Mouse (Mus musculus) adrenal gland, postnatal 36 days (tissue): ENCODE results near the gene Ccdc85a. TPM values are rescaled to one million over a fixed set of nuclear protein-coding genes. Genes with fewer than 3 reads are reported as not detected.
"Not testable (repeated sequence)": the region's sequence is repeated elsewhere in the genome, so short reads cannot be mapped to it uniquely, and the experiment has no call there.

Source experiments
- DNase-seq, 2 experiments: peaks; one replicate each; pipeline ENCODE4 v3.0.0; 2021; ENCODE audit warnings: mixed read lengths in 1 of 2
- total RNA-seq, 2 experiments: library from RNA; stranded (reverse); gene quantifications; 2 replicates each; pipeline ENCODE4 v1.2.3; 2021

Gene Ccdc85a
- total RNA-seq, 2 experiments from 2014 or later, result 2.1 to 3.7 TPM

DNA sequence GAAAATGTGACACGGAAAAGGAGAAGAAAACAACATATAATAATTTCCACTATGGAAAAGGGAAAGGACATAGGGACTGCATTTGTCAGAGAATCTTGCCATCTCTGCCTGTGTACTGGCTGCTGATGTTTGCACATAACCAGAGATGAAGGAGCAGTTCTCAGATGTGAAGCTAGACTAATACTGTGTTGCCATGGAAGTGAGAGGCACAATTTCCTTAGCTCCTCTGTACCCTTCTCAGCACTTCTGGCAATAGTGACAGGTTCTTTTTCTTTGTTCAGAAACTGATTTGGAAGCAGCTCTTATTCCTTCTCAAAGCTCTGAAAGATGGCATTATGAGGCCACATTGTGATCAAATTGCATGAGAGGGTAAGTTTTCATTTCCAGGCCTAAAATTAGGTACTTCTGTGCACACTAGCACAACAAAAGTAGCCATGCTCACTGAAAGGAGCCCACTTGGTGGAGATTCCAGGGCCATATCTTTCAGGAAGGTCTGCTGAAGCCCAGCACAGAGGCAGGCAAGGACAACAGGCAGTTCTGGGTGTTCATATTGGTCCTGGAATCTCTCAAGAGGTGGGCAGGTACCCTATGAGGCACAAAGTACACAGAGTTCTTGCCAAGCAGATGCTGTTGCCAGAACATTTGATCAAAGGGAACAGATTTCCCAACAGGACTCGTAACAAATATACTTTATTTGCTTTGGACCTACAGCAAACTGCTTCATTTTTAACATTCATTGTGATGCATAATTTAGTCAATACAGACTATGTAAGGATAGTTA is 161.5 kb downstream of the Ccdc85a start:
- peak in 1 of 2 experiments; percentile 8 for DNase-seq

DNA sequence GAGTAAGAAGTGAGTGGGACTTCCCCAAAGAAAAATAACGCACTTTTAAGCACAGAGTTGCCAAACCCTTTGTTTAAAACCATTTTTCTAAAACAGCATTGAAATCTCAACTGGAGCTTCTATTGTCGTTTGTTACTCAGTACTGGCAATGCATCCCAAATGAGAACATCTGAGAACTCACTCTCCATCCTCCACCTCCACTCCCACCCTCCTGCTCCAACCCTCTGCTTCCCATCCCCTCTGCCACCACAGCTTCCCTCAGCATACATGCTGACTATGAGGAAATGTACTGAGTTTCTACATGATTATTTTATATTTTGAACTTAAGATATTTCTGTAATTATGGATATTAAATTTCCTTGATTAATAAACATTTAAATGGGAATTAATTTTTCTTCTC is 168.3 kb downstream of the Ccdc85a start:
- DNase-seq, result no peak

DNA sequence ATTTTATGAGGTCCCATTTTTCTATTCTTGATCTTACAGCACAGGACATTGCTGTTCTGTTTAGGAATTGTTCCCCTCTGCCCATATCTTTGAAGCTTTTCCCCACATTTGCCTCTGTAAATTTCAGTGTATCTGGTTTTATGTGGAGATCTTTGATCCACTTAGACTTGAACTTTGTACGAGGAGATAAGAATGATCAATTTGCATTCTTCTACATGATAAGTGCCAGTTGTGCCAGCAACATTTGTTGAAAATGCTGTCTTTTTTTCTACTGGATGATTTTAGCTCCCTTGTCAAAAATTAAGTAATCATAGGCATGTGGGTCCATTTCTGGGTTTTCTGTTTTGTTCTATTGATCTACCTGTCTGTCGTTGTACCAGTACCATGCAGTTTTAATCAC is 174.2 kb downstream of the Ccdc85a start:
- DNase-seq, result not testable (repeated sequence)

DNA sequence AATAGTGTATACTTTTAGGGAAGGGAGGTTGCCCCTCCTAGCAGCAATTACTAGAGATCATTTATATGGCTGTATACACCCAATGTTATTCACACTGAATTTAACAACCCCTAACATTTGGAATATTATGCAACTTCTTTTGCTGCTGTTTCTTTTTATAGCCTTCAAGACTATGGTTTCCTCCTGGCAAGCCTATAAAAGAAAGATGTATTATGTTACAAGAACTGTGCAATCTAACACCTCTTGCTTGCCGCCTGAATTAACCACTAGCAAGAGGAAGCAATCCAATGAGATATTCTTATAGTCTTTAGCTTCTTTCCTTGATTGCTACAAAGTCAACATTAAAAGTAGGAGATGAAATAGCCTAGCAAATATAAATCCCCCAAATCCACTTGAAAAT is 187.0 kb downstream of the Ccdc85a start:
- DNase-seq, result no peak

DNA sequence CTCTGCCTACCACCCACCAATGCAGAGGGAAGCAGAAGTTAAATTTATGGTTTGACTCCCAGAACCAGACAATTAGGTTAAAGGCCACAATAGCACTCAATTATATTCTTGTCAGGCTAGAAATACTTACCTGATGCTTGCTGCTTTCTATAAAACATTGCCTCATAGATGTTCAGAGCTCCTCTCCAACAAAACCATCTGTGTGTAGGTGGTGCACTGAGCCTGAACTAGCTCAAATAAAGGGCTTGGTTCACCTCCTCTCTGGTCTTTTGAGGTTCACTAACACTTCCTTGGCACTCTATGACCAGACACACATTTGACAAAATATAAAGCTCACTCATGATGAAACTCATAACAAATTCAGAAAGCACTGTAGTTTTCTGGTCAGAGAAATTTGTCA is 208.2 kb downstream of the Ccdc85a start:
- no peak for DNase-seq

DNA sequence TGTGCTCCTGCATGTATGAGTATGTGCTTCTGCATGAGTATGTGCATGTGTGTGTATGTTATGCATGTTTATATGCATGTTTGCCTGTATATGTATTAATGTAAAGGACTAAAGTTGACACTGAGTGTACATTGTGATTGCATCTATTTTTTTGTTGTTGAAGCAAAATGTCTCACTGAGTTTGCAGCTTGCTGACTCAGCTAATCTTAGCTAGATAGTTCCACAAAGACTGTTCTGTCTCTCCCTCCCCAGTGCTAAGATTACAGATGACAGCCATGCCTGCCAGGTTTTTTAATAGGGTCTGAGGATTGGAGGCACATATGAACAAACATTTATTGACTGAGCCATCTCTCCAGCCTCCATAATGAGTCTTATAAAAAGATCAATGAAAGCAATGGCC is 209.5 kb downstream of the Ccdc85a start:
- no peak for DNase-seq

DNA sequence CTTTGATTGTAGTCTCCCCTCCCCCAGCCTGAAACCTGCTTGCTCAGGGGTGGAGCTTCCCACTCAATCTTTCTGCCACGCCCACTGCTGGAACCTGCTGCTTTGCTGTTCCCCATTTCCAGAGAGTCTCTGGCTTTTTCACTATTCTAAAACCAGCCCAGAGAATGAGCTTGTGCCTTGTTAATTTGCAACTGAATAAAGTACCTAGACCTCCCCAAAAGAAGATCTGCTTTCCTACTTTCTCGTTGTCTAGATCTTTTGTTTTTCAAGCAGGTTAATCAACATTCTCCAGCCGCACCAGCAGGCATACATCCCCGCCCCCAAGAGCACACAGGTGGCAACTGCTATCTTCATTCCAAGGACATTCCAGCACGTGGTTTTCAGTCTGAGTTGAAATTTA is 212.7 kb downstream of the Ccdc85a start:
- not testable (repeated sequence) for DNase-seq

DNA sequence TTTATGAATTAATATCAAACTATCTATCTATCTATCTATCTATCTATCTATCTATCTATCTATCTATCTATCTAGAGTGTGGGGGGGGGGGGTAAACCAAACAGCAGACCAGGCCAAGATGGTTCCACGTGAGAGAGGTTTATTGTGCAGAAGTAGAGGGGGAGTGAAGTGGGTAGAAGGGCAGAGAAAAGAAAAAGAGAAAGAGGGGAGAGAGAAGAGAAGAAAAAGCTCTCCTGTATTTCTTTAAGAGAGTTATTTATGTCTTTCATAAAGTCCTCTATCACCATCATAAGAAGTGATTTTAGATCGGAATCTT is 218.2 kb downstream of the Ccdc85a start:
- no peak for DNase-seq

DNA sequence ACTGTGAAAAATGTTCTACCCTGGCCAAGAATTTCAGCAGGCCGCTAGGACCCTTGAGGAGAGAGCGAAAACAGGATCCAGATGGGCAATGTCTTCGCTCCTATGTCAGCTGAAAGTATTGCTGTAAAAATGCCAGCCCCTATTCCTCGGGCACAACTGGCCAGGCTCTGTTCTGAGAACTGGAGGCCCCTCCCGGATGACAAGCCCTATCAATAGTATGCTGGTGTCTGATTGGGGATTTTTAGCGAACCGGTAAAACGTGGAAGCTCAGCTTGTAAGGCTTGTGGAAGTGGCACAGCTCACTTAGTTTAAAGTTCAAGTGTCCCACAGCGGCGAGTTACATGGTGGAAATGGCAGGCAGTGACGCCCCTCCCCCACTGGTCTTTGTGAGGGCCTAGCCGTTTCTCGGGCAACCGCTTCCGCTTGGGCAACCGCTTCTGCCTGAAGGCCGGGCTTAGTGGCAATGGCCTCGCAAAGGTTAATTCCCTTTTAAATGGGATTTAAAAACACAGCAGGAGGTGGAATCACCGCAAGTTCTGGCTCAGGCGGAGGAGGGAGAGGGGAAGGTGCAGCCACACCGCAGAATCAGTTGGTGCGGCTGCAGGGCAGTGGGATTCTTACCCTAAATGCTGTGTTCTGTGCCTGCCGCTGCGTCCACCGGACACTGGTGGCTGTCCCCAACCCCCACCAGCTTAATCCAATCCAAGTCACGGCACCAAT is 218.8 kb downstream of the Ccdc85a start:
- peak; percentile 81 to 90 for DNase-seq

DNA sequence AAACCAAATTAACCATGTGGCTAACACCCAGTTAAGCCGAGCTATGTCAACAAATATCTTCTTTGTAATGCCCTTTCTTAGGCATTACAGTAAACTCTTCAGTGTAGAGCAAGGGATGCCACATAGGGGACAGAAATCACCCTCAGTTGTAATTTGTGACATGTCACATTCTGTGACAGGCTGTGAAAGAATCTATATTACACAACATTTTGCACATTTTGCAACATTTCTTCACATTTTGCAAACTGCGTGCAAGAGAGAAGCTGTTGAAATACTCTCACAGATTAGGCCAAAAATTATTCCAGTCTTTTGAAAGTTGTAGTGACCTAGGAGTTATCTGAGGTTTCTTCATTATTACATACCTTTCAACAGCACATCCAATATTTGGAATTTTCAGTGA is 240.7 kb downstream of the Ccdc85a start:
- no peak for DNase-seq

DNA sequence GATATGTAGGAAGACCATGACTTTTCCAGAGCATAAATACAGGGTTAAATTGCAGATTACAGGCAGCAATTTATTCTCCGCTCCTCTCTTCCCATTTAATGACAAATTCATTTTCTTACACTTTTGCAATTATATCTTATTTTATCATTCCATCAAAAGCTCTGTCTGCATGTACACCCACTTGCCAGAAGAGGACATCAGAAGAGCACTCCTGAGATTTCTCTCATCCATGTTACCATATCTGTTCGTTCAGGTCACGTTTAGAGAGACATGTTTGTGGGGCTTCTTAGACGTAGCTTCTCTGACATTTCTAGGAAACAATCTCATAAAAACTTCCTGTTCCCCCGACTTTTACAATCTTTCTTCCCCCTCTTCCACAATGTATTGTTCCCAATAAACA is 242.2 kb downstream of the Ccdc85a start:
- DNase-seq, result no peak

DNA sequence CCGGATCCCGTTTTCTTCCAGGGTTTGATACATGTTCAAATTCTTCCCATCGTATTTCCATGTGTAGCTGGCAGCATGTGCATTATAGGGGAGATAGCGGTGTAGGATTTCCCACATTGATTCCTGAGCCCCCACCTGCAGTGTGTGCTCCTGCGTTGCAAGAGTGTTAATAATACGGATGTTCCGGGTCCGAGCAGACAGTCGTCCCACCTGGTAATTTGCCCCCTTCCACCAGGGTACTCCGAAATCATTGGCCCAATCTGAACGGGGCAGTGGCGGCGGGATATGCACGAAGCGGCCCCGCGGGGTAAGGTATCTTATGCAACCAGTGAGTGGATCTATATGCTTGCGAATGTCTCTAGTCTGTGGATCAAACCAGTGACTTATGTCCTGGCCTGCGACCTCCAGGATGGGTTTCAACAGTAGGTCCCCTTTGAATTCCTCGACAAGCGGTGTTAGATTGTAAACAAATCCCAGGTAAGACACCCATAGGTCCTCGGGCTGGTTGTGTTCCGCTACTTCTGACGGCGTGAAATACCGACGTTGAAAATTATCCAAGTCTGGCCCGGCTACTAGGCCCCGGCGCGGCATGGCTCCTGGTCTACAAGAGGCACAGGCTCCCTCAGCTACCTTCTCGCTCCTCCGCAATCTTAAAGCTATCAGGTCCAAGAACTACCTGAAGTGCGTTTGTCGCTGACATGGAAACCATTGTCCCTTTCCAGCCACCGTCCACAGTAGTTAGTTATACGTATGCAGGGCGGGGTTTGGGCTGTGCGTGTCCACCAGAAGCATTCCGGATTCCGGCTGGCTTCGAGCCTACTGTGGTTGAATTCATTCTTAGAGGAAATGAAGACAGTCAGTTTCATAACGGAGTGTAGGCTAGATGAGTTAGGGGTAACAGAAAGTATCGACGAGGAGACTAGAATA is 244.6 kb downstream of the Ccdc85a start, which contains the start of gene Gm6685:
Gene Gm6685, minus strand, starts transcription at position 644 of the 927 bp plus-strand sequence.
- not testable (repeated sequence) for DNase-seq

Other genes starting within 250 kb of the Ccdc85a start
- gene Gm6685, start 244.5 kb downstream of the Ccdc85a start, total RNA-seq, result 1 to 10 TPM; 4.1 to 5.0 TPM